Mouse (Mus musculus) ovary, postnatal 36 days (tissue): ENCODE measurements around the gene Gm15080.
"Not testable (repeated sequence)": the region's sequence is repeated elsewhere in the genome, so short reads cannot be mapped to it uniquely, and the experiment has no call there.

Experiments used
- DNase-seq: peaks from one replicate; pipeline ENCODE4 v3.0.0; 2022; ENCODE audit warnings: low spot score, mixed read lengths

The Gm15080 gene

DNA sequence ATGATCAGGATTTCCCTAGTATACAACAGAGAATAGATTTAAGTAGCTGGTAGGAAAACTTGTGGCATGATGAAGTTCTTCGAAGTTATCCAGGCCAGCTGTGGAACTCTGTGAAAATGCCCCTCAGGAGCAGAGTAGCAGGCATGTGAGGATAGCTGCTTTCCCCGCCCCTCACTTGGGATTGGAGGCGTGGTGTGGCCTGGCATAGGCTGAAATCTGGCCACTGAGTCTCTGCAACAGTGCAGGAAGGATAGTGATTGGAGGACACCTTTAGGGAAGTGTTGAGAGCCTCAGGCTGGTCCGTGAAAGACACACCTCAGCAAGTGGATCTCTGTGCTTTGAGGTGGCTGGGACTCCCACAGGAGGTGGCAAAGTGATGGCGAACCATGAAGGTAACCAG, at the start of gene Gm15080:
Gene Gm15080, plus strand, starts transcription at position 301 of the 400 bp plus-strand sequence.
- not testable (repeated sequence) for DNase-seq
